Mouse (Mus musculus) heart, adult 18-20 months (tissue): ENCODE results near the gene Tox4. TPM values are rescaled to one million over a fixed set of nuclear protein-coding genes. Genes with fewer than 3 reads are reported as not detected.
"Not testable (repeated sequence)": the region's sequence is repeated elsewhere in the genome, so short reads cannot be mapped to it uniquely, and the experiment has no call there.

Experiments used
- DNase-seq, 2 experiments: peaks; one replicate each; pipeline ENCODE4 v3.0.0; 2021 to 2022; ENCODE audit warnings: mixed read lengths in 1 of 2
- long read RNA-seq, 2 experiments: library from polyadenylated mRNA; stranded (forward); transcript quantifications; one replicate each; pipeline ENCODE4 v2.0.0; 2021
- total RNA-seq, 2 experiments: library from RNA; stranded (reverse); gene quantifications; 2 replicates each; pipeline ENCODE4 v1.2.3; 2021

The Tox4 gene
- 10 to 100 TPM; 30.3 to 35.8 TPM for total RNA-seq
- long read RNA-seq, experiment 1, partial matches to known transcripts: 25 of 28 reads
- long read RNA-seq, experiment 1, other reads (novel, unspliced or antisense): 3 of 28 reads
- long read RNA-seq, experiment 2, partial matches to known transcripts: 8 of 9 reads
- long read RNA-seq, experiment 2, other reads (novel, unspliced or antisense): 1 of 9 reads

GRCm38 (mm10) chr14:52278932-52279746, at the start of gene Tox4, which contains the start of gene Rab2b:
Gene Tox4 (plus strand): TSS chr14:52279146.
Gene Rab2b (minus strand): TSS chr14:52279545.
- DNase-seq: peak; percentile 99

GRCm38 (mm10) chr14:52232249-52232648, 46.7 kb upstream of the Tox4 start:
- no peak for DNase-seq

- peak; percentile 47 to 50 for DNase-seq
Observed at GRCm38 (mm10) chr14:52235165-52235564, 43.8 kb upstream of the Tox4 start.

GRCm38 (mm10) chr14:52236216-52236615, 42.7 kb upstream of the Tox4 start:
- DNase-seq: no peak

- DNase-seq: peak; percentile 99 to 100
Observed at GRCm38 (mm10) chr14:52244041-52244689, 34.8 kb upstream of the Tox4 start.

GRCm38 (mm10) chr14:52244690-52245042, 34.3 kb upstream of the Tox4 start:
- no peak for DNase-seq

GRCm38 (mm10) chr14:52246129-52246528, 32.8 kb upstream of the Tox4 start:
- no peak for DNase-seq

- DNase-seq: peak in 1 of 2 experiments; percentile 12
Observed at GRCm38 (mm10) chr14:52256311-52257175, 22.4 kb upstream of the Tox4 start.

- peak; percentile 98 to 99 for DNase-seq
Observed at GRCm38 (mm10) chr14:52257484-52258213, 21.3 kb upstream of the Tox4 start, which contains the start of gene Chd8. Gene Chd8 (minus strand): TSS chr14:52257780.

- no peak for DNase-seq
Observed at GRCm38 (mm10) chr14:52272781-52273180, 6.2 kb upstream of the Tox4 start.

GRCm38 (mm10) chr14:52277210-52277609, 1.7 kb upstream of the Tox4 start:
- no peak for DNase-seq

GRCm38 (mm10) chr14:52279747-52280120, 788 bp downstream of the Tox4 start:
- DNase-seq: no peak

GRCm38 (mm10) chr14:52283629-52284028, 4.7 kb downstream of the Tox4 start:
- DNase-seq: no peak

GRCm38 (mm10) chr14:52284191-52284590, 5.2 kb downstream of the Tox4 start:
- DNase-seq: no peak

- DNase-seq: peak in 1 of 2 experiments; percentile 20
Observed at GRCm38 (mm10) chr14:52295558-52296264, 16.8 kb downstream of the Tox4 start.

- not testable (repeated sequence) for DNase-seq
Observed at GRCm38 (mm10) chr14:52303517-52303916, 24.6 kb downstream of the Tox4 start.

GRCm38 (mm10) chr14:52304644-52305271, 25.8 kb downstream of the Tox4 start, which contains the start of gene Mettl3:
Gene Mettl3 (minus strand): TSS chr14:52305128.
- DNase-seq: peak; percentile 93 to 95

- DNase-seq: no peak
Observed at GRCm38 (mm10) chr14:52306100-52306499, 27.2 kb downstream of the Tox4 start.

- DNase-seq: not testable (repeated sequence)
Observed at GRCm38 (mm10) chr14:52310343-52310742, 31.4 kb downstream of the Tox4 start.

GRCm38 (mm10) chr14:52310906-52311305, 32.0 kb downstream of the Tox4 start:
- no peak for DNase-seq
